Mouse (Mus musculus) megakaryocyte, adult 5-6 weeks (primary cell): Measurements from ENCODE around the gene Slc22a13. TPM values are rescaled to one million over a fixed set of nuclear protein-coding genes. Genes with fewer than 3 reads are reported as not detected.
"Not testable (repeated sequence)": the region's sequence is repeated elsewhere in the genome, so short reads cannot be mapped to it uniquely, and the experiment has no call there.

Source experiments
- ATAC-seq: 2 replicates; pipeline ENCODE4 v1.8.0; 2016; ENCODE audit warnings: mild to moderate bottlenecking, inconsistent platforms; ENCODE audit not compliant: poor library complexity, severe bottlenecking
- total RNA-seq, 2 experiments: library from RNA; stranded (forward) in 1 of 2; stranded (reverse) in 1 of 2; fragments of 153-499, 151-499 nt in 1 of 2; fragments of 221-1000, 200-1000 nt in 1 of 2; gene quantifications; 2 replicates each; pipeline versions ENCODE4 v1.2.3 to v1.2.4; 2015 to 2017

The Slc22a13 gene
- not detected in 2 replicates for total RNA-seq (2015)
- not detected in 2 replicates for total RNA-seq (2017)

DNA sequence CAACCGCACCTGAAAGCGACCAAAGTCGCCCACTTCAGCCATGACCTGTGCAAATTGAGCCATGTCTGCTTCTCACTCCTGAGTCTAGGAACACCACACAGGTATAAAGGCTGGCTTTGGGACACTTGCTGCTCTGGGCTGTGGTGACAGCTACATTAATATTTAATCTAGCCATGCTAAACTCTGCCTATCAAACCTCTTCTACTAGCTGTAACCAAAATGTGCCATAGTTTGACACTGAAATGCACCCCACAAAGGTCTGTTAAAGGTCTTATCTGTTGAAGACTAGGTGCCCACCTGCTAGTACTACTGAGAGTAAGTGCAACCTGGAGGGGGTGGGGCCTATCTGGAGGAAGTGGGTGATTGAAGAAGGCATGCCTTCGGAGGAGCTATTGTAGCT, at the start of gene Slc22a13:
TSS of gene Slc22a13 (minus strand) at position 101 of the 400 bp plus-strand sequence.
- ATAC-seq = no peak

DNA sequence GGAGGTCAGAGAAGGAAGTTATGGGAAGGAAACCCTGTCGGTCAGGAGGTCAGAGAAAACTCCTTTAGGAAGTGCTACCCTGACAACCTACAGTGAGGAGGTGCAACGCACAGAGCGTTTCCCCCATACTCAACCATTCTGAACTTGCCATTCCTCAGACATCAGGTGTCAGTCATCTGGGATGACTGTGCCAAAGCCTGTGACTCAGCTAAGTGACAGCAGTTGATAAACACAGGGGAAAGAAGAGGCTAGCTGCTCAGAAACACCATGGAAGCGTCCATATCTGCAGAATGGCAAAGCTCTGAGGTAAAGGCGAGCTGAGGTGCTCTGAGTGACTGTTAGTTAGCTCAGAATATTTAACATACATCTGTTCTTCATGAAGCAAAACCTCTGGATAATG, 49.2 kb upstream of the Slc22a13 start:
- ATAC-seq = no peak

DNA sequence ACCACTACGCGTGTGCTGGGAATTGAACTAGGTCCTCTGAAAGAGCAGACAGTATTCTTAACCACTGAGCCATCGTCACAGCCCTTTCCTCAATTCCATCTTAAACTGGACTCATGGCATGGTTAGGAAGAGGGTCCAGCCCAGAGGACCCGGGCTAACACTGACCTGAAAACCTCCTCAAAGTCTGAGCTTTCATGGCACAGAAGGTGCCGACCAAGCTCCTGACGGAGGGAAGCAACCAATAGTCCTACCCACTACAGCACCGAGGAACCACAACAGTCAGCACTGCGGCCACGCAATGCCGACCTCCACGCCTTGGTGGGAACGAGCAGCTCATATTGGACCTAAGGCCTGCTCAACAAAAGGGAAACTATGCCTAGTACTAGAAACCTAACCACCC, 47.3 kb upstream of the Slc22a13 start:
- ATAC-seq = no peak

DNA sequence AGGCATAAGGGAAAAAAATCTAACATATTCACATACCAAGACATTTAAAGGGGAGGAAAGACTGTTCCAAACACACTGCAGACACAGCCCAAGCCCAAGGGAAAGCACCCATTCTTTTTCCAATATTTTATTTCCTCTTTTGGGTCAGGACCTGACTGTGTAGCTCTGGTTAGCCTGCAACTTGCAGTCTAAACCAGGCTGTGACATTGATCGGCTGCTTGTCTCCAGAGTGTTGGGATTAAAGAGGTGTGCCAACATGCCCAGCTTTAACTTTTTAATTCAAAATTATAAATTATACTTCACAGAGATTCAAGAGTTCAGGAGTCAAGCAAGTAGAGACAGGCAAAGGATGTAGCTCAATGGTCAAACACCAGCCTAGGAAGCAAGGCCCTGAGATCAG, 46.2 kb upstream of the Slc22a13 start:
- ATAC-seq = no peak

DNA sequence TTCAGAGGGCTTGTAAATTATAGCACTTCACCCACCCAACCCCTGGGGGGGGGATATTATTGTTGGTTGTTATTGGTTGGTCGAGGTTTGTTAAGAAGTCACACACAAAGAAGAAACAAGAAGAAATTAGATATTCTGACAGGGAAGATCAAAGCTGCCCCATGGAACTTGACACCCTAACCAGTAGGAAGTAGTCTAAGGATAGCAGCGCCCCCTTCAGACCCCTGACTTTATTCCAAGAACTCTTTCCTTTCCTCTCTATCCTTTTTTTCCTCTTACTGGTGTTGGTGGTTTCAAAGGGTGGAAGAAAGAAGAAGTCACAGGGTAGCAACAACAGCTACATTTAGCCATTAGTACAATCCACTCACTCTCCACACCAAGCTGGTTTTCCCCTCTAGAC, 45.3 kb upstream of the Slc22a13 start:
- no peak for ATAC-seq

DNA sequence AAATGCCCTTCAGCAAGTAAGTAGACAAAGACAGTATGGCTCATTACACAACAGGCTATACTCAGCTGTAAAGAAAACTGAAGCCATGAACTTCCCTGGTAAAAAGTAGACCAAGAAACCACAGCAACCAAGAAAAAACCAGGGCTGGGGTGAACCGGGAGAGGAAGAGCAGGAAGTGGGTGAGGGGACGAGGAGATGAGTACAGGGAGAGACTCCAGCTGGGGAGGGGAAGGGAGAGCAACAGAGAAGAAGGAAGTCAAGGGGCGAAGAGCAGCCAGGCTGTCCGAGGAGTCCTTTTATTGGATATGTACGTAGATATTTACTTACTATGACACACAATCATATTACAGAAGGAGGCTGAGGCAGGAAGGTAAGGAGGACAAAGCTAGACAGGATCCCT, 39.1 kb upstream of the Slc22a13 start:
- ATAC-seq = peak; percentile 80

DNA sequence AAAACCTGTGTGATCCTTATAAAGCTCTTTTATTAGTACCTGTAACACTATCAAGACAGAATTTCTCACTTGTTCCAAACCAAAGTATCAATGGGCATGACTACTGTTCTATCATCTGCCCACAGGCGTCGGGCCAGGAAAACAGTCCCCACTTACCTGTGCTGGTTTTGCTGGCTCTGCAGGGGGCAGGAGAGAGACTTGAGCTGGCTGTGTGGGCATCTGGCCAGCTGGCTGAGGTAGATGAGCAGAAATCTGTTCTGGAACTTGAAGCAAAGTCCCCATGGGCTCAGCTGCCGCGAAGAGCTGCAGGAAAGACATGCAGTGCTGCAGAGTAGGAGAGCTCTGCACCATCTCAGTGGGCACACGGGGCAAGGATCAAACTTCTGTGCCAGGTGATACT, 37.9 kb upstream of the Slc22a13 start:
- no peak for ATAC-seq

DNA sequence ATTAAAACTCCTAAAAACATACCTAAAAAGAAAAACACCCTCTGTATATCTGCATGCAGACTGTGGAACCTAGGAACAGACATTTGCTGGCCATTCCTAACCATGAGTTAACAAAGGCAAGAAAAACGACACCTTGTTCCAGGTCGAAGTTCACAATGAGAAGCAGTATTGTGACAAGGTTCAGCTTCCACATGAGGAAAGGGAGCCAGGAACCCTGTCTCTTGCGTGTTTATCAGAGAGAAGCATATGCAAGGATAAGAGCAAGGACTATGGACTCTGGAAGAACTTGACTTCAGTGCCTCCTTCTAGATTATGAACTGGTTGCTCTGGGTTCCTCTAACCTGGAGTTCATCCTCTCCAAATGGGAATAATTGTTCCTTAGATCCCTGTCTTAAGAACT, 35.1 kb upstream of the Slc22a13 start:
- no peak for ATAC-seq

DNA sequence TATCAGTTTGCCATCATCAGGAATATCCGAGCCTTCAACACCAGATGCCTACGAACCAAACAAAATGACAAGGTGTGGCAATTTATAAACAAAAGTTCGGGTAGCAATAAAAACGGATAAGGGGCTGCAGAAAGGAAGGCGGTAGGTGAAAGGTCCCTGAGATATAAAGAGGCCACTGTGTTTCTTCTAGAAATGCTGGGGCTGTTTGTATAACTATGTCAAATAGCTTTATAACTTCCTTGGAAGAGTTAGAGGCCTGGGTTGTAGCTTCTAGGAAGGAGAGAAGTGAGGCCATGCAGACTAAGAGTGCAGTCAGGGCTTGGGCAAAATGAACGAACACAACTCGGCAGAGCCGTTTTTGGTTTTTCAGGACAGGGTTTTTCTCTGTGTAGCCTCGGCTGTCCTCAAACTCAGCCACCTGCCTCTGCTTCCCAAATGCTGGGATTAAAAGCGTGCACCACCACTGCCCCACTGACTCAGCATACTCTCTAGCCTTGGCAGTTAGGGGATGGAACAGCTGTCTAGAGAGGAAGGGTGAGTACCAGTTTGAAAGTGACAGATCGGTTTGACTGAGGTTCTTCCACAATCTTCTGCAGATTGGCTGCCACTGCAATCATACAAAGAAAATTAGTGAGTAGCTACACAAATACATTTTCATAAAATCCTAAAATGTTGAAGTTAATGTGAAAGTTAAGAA, 32.4 kb upstream of the Slc22a13 start:
- no peak for ATAC-seq

DNA sequence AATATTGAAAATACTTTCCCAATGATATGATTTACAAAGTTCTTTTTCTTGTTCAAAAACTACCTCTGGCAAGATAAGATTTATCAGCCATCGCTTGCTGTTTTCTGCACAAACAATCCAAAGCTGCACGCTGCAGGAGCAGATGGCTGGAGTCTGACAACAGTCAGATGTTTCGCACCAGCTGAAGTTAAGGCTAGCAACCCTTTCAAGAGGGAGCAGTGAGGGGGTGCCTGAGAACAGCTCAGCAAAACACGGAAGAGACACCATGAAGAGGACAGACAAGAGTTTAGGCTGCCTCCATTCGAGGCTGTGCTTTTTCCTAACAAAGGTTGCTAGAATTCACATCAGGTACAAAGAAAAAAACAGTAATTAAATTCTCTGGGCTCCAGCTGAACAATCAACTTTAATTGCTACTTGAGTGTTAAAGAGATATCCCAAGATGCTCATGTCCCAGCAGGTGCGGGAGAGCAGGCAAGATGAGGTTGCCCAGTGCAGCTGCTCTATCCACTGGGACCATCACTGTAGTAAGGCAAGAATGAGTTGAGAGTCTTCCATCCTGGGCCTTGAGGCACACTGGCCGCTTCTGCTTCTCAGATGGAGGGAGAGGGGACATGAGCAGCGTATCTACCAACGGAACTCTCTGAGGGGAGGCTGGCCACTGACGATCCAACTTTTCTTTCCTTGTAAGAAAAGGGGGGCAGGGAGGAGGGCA, 31.5 kb upstream of the Slc22a13 start:
- no peak for ATAC-seq

DNA sequence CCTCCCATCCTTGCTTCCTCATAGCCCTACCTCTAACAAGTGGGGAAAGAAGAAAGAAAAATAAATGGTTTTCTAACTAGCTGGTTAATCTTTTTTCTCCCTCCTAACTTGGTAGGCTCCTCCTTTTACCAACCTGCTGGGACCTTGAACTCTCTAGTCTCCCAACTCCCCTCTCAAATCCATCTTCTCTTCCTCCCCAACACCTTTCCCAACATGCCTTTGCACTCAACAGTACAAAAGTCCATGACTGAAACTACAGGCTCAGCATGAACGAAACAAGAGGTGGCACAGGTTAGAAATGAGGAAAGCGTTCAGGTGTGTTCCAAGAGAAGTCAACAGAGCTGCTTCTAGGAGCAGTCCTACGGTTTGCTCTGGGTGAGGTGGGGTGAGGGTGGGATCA, 30.4 kb upstream of the Slc22a13 start:
- no peak for ATAC-seq

DNA sequence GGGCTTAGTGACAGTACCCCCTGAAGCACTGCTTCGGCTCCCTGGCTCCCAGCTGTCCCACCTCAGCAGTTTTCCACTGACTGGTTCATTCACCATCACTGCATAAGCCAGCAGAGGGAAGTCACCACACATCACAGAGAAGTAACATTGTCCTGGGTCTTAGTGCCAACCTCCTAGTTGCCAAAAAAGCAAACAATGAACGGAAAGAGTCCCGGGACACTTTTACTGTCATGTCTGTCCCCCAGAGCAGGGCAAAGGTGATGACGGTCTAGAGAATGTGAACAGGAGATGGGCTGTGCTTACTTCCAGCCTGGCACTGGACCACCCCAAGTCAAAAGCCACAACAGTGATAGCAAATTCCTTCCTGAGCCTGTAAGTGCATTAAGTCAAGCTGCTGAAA, 29.9 kb upstream of the Slc22a13 start:
- no peak for ATAC-seq

DNA sequence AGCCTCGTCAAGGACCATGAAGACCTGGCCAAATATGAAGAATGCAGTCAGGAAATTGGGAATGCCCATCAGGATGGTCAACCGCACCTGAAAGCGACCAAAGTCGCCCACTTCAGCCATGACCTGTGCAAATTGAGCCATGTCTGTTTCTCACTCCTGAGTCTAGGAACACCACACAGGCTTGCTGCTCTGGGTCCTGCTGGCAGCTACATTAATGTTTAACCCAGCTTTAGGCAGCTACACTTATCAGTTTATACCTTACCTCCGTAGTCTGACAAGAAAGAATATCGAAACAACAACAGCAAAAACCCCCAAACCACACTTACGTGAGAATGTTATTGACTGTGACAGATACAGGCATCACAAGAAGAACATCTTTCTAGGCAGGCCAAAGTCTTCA, 22.7 kb upstream of the Slc22a13 start:
- ATAC-seq = no peak

DNA sequence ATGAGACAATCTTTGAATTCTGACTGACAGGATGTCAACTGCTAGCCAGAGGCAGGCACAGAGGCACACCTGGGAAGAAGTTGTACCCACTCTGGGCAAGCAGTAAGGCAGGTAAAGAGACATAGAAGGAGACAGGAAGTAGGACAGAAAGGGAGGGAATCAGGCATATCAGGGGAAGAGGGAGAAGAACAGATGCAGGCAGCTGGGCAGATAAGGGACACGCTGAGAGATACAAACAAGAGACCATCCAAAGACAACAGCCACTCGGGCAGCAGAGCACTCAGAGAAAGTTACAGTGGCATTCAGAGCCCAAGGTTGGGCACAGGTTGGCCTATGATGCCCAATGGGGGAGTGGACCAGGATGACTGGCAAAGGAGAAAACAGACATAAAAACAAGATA, 21.9 kb upstream of the Slc22a13 start:
- ATAC-seq = no peak

DNA sequence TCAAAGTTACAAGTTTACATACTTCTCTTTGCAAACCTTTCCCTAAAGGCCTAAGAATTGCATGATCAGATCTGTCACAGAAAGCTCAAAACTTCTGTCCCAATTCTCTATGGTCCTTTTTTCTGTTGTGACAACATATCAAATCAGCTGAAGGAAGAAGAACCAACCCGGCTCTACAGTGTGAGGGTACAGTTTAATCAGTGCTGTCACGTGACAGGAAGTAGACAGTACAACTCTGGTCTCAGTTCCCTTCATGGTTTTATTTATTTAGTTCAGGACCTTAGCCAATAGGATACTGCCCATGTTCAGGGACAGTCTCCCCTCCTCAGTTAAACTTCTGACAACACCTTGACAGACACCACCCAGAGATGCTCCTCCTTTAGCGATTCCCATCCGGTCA, 11.4 kb upstream of the Slc22a13 start:
- ATAC-seq = peak; percentile 35; the same call in 1 of the 2 replicates

DNA sequence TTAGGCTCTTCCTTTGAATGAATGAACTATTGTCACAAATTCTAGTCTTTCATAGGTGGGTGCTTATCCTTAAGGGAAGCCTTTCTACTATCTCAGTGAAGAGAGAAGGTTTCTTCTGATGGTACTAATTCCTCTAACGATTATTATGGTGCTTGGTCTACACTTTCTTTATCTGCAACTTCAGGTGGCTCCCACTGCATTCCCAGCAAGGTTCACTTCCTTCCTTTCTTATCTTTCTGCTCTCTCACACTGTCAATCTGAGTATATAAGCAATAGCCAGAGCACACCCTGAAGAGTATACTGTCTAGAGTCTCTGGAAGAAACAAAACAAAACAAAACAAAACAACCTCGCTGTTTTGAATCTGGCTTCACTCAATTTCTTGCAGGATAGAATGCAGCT, 10.8 kb upstream of the Slc22a13 start:
- no peak for ATAC-seq

DNA sequence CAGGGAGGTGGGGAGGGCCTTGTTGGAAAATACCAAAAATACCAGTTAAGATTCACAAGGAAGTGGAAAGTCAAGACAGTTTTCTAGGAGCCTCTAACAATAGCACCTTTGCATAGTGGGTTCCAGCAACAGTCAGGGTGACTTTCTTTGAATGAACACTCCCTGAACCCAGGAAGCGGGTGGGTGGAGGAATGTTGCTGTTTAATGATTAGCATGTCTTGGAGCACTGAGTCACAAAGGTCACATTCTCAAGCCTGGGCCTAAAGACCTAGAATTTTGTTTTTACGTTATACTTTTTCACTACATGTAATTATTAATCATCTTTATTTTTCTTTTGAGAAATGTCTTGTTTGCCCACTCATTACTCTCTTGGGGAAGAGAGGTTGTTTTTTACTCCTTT, 6.4 kb upstream of the Slc22a13 start:
- not testable (repeated sequence) for ATAC-seq

DNA sequence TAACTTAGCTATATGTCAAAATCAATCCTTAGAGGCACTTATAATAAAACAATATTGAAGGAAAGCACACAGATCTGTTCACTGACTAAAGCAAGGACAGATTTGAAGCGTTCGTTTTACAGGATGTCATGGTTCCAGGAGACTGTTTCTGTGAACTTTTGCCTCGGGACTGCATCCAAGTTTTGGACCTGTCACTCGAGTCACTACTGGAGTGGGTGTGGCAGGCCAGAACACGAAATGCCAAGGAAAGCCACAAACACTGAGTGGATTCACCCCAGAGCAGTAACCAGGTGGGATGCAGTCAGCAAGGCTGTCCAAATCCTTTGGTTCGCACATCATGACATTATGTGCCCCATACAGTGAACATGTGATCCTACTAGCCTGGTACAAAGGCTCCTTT, 5.7 kb upstream of the Slc22a13 start:
- no peak for ATAC-seq

DNA sequence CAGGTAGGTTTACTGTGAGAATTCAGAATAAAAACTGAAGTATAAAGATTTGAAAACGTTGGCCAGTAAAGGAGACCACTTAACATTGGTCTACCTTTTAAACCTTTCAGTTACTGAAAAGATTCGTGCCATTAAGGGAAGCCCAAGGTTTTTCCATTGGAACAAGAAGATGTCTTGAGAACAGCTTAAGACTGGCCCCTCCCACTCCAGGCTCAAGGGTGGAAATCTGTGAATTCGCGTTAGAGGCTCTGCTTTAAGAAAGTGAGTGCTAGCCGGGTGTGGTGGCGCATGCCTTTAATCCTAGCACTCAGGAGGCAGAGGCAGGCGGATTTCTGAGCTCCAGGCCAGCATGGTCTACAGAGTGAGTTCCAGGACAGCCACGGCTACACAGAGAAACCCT, 4.1 kb upstream of the Slc22a13 start:
- ATAC-seq = no peak

DNA sequence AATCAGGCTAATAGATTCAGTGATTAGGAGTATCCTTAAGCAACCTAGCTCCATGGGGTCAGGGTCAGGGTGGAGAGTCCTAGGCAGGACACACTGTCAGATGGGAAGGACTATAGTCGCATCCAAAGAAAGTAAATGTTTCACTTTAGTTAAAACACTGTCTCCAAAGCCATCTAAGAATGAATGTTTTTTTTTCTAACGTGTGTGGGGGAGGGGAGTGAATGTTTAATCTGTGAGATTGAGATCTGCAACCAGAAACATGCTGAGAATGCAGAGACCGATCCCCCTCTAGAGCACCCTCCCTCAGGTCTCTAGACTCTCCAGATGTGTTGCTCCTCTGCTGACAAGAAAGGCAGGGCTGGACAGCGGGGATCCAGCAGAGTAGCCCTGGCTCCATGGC, 1.8 kb downstream of the Slc22a13 start:
- ATAC-seq = no peak

DNA sequence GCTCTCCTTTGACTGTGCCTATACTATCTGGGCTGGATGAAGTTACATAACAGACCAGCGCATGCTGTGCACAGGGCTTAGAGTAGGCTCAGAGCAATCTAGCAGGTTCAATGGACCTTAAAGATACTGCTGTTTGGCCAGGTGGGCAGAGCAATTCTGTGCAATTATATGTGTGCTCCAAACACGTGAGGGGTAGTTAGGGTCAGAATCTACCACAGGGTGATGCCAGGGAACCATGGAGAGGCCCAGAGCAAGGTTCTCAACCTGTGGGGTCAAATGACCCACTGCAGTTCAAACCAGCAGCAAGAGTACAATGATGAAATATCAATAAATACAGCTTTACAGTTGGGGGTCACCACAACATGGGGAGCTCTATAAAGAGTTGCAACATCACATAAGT, 2.2 kb downstream of the Slc22a13 start:
- no peak for ATAC-seq

DNA sequence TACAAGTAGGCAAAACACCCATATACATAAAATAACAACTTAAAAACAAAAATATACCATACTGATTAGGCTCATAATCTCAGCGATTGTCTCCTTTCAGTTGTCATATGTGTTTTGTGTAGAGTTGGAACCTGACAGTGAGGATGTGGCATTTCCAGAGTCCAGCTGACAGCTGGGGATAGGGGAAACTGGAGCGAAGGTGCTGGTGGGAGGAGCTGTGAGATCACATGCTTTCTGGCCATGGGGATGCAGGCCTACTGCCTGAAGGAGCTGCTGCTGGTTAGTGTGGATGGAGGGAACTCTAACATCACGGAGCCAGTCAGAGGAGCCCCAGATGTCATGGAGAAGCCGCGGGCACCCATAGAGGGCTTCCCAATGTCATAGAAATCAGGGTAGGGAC, 3.1 kb downstream of the Slc22a13 start:
- no peak for ATAC-seq

DNA sequence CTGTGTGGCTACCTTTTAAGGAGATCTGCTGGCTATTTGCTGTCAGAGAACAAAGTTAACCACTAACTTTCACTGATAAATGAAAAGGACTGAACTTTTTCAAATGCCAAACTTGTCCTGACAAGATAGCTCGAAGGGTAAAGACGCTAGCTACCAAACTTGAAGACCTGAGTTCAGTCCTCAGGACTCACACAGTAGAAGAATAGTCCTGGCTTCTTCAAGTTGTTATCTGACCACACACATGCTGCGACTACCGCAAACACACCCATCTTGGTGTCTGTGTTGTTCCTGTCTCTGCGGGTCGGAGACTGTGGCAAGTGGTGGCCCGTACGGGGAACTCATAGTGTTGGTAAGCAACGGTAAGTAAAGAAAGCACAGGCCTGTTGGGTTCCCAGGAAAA, 5.3 kb downstream of the Slc22a13 start:
- no peak for ATAC-seq
